Mouse (Mus musculus): Measurements from ENCODE around the gene Zbtb40.

The Zbtb40 gene

GRCm38 (mm10) chr4:136934746-136935613, 113.6 kb downstream of the Zbtb40 start:
- DNase-seq (ENCODE audit: low spot score), result no peak

- DNase-seq (ENCODE audit: low spot score), result no peak
Measured at GRCm38 (mm10) chr4:136930474-136930873, 118.1 kb downstream of the Zbtb40 start.
